24 mouse cellular contexts compared by ENCODE assay signal in genomic region chr9:115271556-115271955, GRCm38 (mm10). TPM values are rescaled to one million over a fixed set of nuclear protein-coding genes. Genes with fewer than 3 reads are reported as not detected.
DNase-seq lines count a peak whose midpoint lies in the region; ATAC-seq lines count a peak whose summit lies in the region.
"Had no signal": no experiment of that assay in that cellular context is flagged by ENCODE, and none has a peak within 500 bp of the region (broad histone marks: within the 10 kb centered on the region; RNA-seq: fewer than 3 reads in every experiment).

No protein-coding gene starts in this region.

- H3K9ac ChIP-seq in liver, embryonic 15.5 days: no peak overlapping the region
- H3K9ac ChIP-seq: embryonic facial prominence, embryonic 12.5 days; forebrain, embryonic 13.5 days had no signal

- 0 out of 2 replicates have a peak, but pooled peaks have one; percentile 18 for ATAC-seq in liver, embryonic 15.5 days (ENCODE audit: insufficient read depth)
- ATAC-seq: activated CD4-positive, CD25-positive, alpha-beta regulatory T cell, adult 4 months; CD4-positive, CD25-positive, alpha-beta regulatory T cell, adult 4 months; forebrain, embryonic 13.5 days; Patski had no signal

- no peaks in the 10 kb centered on the region for H3K27me3 ChIP-seq in liver, embryonic 15.5 days
- H3K27me3 ChIP-seq: CH12.LX; embryonic facial prominence, embryonic 12.5 days; forebrain, embryonic 13.5 days; Patski had no signal

- intact Hi-C loops in heart, postnatal 36 days (cut with DNase I): no loop called here

- H3K4me1 ChIP-seq in liver, embryonic 15.5 days (replicated peaks): peaks cover 2% of the 10 kb centered on the region; the same call in 1 of the 2 replicates
- H3K4me1 ChIP-seq: embryonic facial prominence, embryonic 10.5 days; embryonic facial prominence, embryonic 12.5 days; forebrain, embryonic 13.5 days had no signal

- DNase-seq in heart, adult 11 months: peak; percentile 55
- DNase-seq in heart, postnatal 36 days: no peak
- no peak for DNase-seq in liver
- DNase-seq in lung, postnatal 36 days: peak; percentile 23
- no peak for DNase-seq in lung, postnatal 10 days
- no peak for DNase-seq in spleen, postnatal 10 days (ENCODE audit: low spot score in 2 of 2)
- DNase-seq: adrenal gland, adult 8-10 months; adrenal gland, postnatal 14 days; adrenal gland, postnatal 36 days; B cell, adult 2 months; cerebellum, adult 11-12 months; cerebellum, adult 2 months; cerebellum, adult 9-10 months; cerebellum, postnatal 10 days; cerebellum, postnatal 25 days had no signal

- WGBS in liver, embryonic 15.5 days (ENCODE audit: insufficient replicate concordance): 77% methylated on average over 3 of the region's 3 CpGs

- no peak overlapping the region for H3K4me3 ChIP-seq in liver, embryonic 15.5 days (replicated peaks)
- H3K4me3 ChIP-seq: embryonic facial prominence, embryonic 10.5 days; embryonic facial prominence, embryonic 12.5 days; forebrain, embryonic 13.5 days had no signal

- H3K4me2 ChIP-seq in liver, embryonic 15.5 days: no peak overlapping the region
- H3K4me2 ChIP-seq: embryonic facial prominence, embryonic 12.5 days; forebrain, embryonic 13.5 days had no signal

- H3K9me3 ChIP-seq in liver, embryonic 15.5 days (replicated peaks): no peaks in the 10 kb centered on the region
- H3K9me3 ChIP-seq: embryonic facial prominence, embryonic 10.5 days; embryonic facial prominence, embryonic 12.5 days; forebrain, embryonic 13.5 days; G1E had no signal

- peaks cover 40% of the 10 kb centered on the region for H3K36me3 ChIP-seq in liver, embryonic 15.5 days (replicated peaks)

- no peak overlapping the region for H3K27ac ChIP-seq in liver, embryonic 15.5 days (replicated peaks)
- H3K27ac ChIP-seq: embryonic facial prominence, embryonic 10.5 days; embryonic facial prominence, embryonic 12.5 days; forebrain, embryonic 13.5 days had no signal

RNA-seq across cellular contexts. Expression of gene Stt3b, which starts 38.7 kb away (rescaled TPM):
- total RNA-seq in heart, postnatal 36 days (2021): 10 to 100 TPM; 55.3 to 57.4 TPM
- polyA plus RNA-seq in liver, embryonic 15.5 days (2015; fragmentation: Nextera tagmentation; extraction: Ambion mirVana): 61.0 and 66.4 TPM in 2 replicates

Comparison
In these comparisons a context has a peak if more than half of its experiments do, and no peak if none do; other contexts are left out.
1. DNase-seq: peak in heart, adult 11 months (single experiment) and lung, postnatal 36 days (single experiment); none in heart, postnatal 36 days (0 of 2), liver (single experiment), lung, postnatal 10 days (single experiment) and spleen, postnatal 10 days (0 of 2).